Mouse (Mus musculus) MEL (cell line): Measurements from ENCODE around the gene Itgb3. TPM values are rescaled to one million over a fixed set of nuclear protein-coding genes. Genes with fewer than 3 reads are reported as not detected.

Experiments used
- DNase-seq: peaks from one replicate; pipeline ENCODE4 v3.0.0; 2011; ENCODE audit warnings: low read depth, low spot score
- H3K27ac ChIP-seq: 2 replicates; pipeline ENCODE4 v1.5.1; 2012; ENCODE audit warnings: low read depth, mild to moderate bottlenecking, control low read depth, low read length, moderate library complexity; ENCODE audit not compliant: control insufficient read depth
- H3K27me3 ChIP-seq, 2 experiments: fragments of 150-350 bp in 1 of 2; sonication (generic) in 1 of 2; 2 replicates each; pipeline ENCODE4 v1.6.1; 2012; ENCODE audit warnings: low read length in 2 of 2, mild to moderate bottlenecking in 2 of 2, improper control_type of control experiment in 1 of 2, moderate library complexity in 1 of 2; ENCODE audit not compliant: insufficient read depth in 2 of 2, control insufficient read depth in 1 of 2
- H3K36me3 ChIP-seq, 2 experiments: 2 replicates each; pipeline ENCODE4 v1.6.1; 2012 to 2014; ENCODE audit warnings: low read length in 2 of 2, improper control_type of control experiment in 1 of 2, inconsistent platforms in 1 of 2, mild to moderate bottlenecking in 1 of 2; ENCODE audit not compliant: insufficient read depth in 2 of 2, control insufficient read depth in 1 of 2
- H3K4me1 ChIP-seq, 2 experiments: fragments of 150-350 bp in 1 of 2; sonication (generic) in 1 of 2; 2 replicates each; pipeline ENCODE4 v1.6.1; 2012; ENCODE audit warnings: low read length in 2 of 2, improper control_type of control experiment in 1 of 2, mild to moderate bottlenecking in 1 of 2; ENCODE audit not compliant: insufficient read depth in 2 of 2, control insufficient read depth in 1 of 2
- H3K4me3 ChIP-seq, 2 experiments: fragments of 150-350 bp in 1 of 2; sonication (generic) in 1 of 2; 2 replicates each; pipeline ENCODE4 v1.5.1; 2012; ENCODE audit warnings: low read depth in 2 of 2, low read length in 2 of 2, mild to moderate bottlenecking in 2 of 2, moderate library complexity in 2 of 2, control low read depth in 1 of 2, improper control_type of control experiment in 1 of 2; ENCODE audit not compliant: control insufficient read depth in 1 of 2, insufficient read depth in 1 of 2
- H3K79me2 ChIP-seq: 2 replicates; pipeline ENCODE4 v1.6.1; 2012; ENCODE audit warnings: mild to moderate bottlenecking, low read length, moderate library complexity; ENCODE audit not compliant: control insufficient read depth, poor library complexity, insufficient read depth
- H3K9ac ChIP-seq: 2 replicates; pipeline ENCODE4 v1.6.1; 2012; ENCODE audit warnings: low read depth, mild to moderate bottlenecking, control low read depth, low read length, moderate library complexity; ENCODE audit not compliant: control insufficient read depth, poor library complexity, severe bottlenecking
- H3K9me3 ChIP-seq: fragments of 150-350 bp; sonication (generic); replicated peaks from 2 replicates; pipeline ENCODE4 v1.6.1; 2012; ENCODE audit warnings: mild to moderate bottlenecking, low read length, improper control_type of control experiment, moderate library complexity; ENCODE audit not compliant: insufficient read depth
- BHLHE40 ChIP-seq: IDR thresholded peaks from 2 replicates; pipeline ENCODE4 v1.6.1; 2012; ENCODE audit warnings: low read depth, mild to moderate bottlenecking, inconsistent platforms, low read length, improper control_type of control experiment, borderline replicate concordance
- CHD1 ChIP-seq: IDR thresholded peaks from 2 replicates; pipeline ENCODE4 v1.6.1; 2012; ENCODE audit warnings: low read depth, mild to moderate bottlenecking, inconsistent platforms, low read length, improper control_type of control experiment
- CHD2 ChIP-seq: IDR thresholded peaks from 2 replicates; pipeline ENCODE4 v1.6.1; 2011; ENCODE audit warnings: low read length, improper control_type of control experiment
- CTCF ChIP-seq, 3 experiments: IDR thresholded peaks in 2 of 3; conservative IDR thresholded peaks in 1 of 3; 2 replicates each; pipeline ENCODE4 v1.5.1; 2011 to 2012; ENCODE audit warnings: low read length in 3 of 3, low read depth in 2 of 3, mild to moderate bottlenecking in 2 of 3, improper control_type of control experiment in 1 of 3, inconsistent platforms in 1 of 3, mixed read lengths in 1 of 3, moderate library complexity in 1 of 3; ENCODE audit not compliant: control insufficient read depth in 1 of 3, insufficient read depth in 1 of 3, poor library complexity in 1 of 3, severe bottlenecking in 1 of 3
- ELF1 ChIP-seq: IDR thresholded peaks from 2 replicates; pipeline ENCODE4 v1.6.1; 2014; ENCODE audit warnings: low read depth, mild to moderate bottlenecking, inconsistent platforms, low read length, improper control_type of control experiment, moderate library complexity
- ETS1 ChIP-seq: IDR thresholded peaks from 2 replicates; pipeline ENCODE4 v1.6.1; 2012; ENCODE audit warnings: low read depth, mild to moderate bottlenecking, inconsistent platforms, low read length, improper control_type of control experiment, moderate library complexity
- GABPA ChIP-seq: IDR thresholded peaks from 2 replicates; pipeline ENCODE4 v1.6.1; 2012; ENCODE audit warnings: low read depth, mild to moderate bottlenecking, inconsistent platforms, low read length, improper control_type of control experiment, moderate library complexity
- HCFC1 ChIP-seq: IDR thresholded peaks from 2 replicates; pipeline ENCODE4 v1.6.1; 2012; ENCODE audit warnings: low read depth, mild to moderate bottlenecking, inconsistent platforms, low read length, improper control_type of control experiment, moderate library complexity
- JUND ChIP-seq: IDR thresholded peaks from 2 replicates; pipeline ENCODE4 v1.6.1; 2011; ENCODE audit warnings: low read depth, mild to moderate bottlenecking, improper control_type of control experiment, low read length
- KAT2A ChIP-seq: conservative IDR thresholded peaks from 2 replicates; pipeline ENCODE4 v1.6.1; 2012; ENCODE audit warnings: low read depth, low read length, improper control_type of control experiment, inconsistent platforms
- MAFK ChIP-seq: IDR thresholded peaks from 2 replicates; pipeline ENCODE4 v1.6.1; 2011; ENCODE audit warnings: low read depth, mild to moderate bottlenecking, low read length, improper control_type of control experiment, borderline replicate concordance
- MAX ChIP-seq: IDR thresholded peaks from 2 replicates; pipeline ENCODE4 v1.6.1; 2011; ENCODE audit warnings: low read length, improper control_type of control experiment
- MAZ ChIP-seq: IDR thresholded peaks from 2 replicates; pipeline ENCODE4 v1.6.1; 2012; ENCODE audit warnings: low read depth, mild to moderate bottlenecking, inconsistent platforms, low read length, improper control_type of control experiment
- MXI1 ChIP-seq: IDR thresholded peaks from 2 replicates; pipeline ENCODE4 v1.6.1; 2011; ENCODE audit warnings: mild to moderate bottlenecking, low read depth, low read length, improper control_type of control experiment
- MYC ChIP-seq: IDR thresholded peaks from 2 replicates; pipeline ENCODE4 v1.6.1; 2011; ENCODE audit warnings: low read depth, mild to moderate bottlenecking, low read length, improper control_type of control experiment, moderate library complexity
- NELFE ChIP-seq: IDR thresholded peaks from 2 replicates; pipeline ENCODE4 v1.6.1; 2011; ENCODE audit warnings: low read depth, low read length, improper control_type of control experiment
- NRF1 ChIP-seq: IDR thresholded peaks from 2 replicates; pipeline ENCODE4 v1.6.1; 2014; ENCODE audit warnings: low read depth, mild to moderate bottlenecking, inconsistent platforms, low read length, improper control_type of control experiment, moderate library complexity; ENCODE audit not compliant: poor library complexity, insufficient read depth, severe bottlenecking
- POLR2A ChIP-seq, 2 experiments: IDR thresholded peaks; 2 replicates each; pipeline ENCODE4 v1.6.1; 2011 to 2012; ENCODE audit warnings: low read length in 2 of 2, mild to moderate bottlenecking in 2 of 2, control low read depth in 1 of 2, improper control_type of control experiment in 1 of 2, low read depth in 1 of 2, moderate library complexity in 1 of 2; ENCODE audit not compliant: control insufficient read depth in 1 of 2, insufficient read depth in 1 of 2, poor library complexity in 1 of 2
- POLR2AphosphoS2 ChIP-seq: IDR thresholded peaks from 2 replicates; pipeline ENCODE4 v1.6.1; 2011; ENCODE audit warnings: low read length, improper control_type of control experiment
- POLR2AphosphoS5 ChIP-seq: IDR thresholded peaks from 2 replicates; pipeline ENCODE4 v1.6.1; 2012; ENCODE audit warnings: low read depth, borderline replicate concordance, mild to moderate bottlenecking, inconsistent platforms, low read length, moderate library complexity, mixed read lengths
- RAD21 ChIP-seq: IDR thresholded peaks from 2 replicates; pipeline ENCODE4 v1.6.1; 2011; ENCODE audit warnings: mild to moderate bottlenecking, low read depth, low read length, improper control_type of control experiment
- SIN3A ChIP-seq: IDR thresholded peaks from 2 replicates; pipeline ENCODE4 v1.6.1; 2012; ENCODE audit warnings: low read length, improper control_type of control experiment, inconsistent platforms
- SMC3 ChIP-seq: IDR thresholded peaks from 2 replicates; pipeline ENCODE4 v1.6.1; 2011; ENCODE audit warnings: low read depth, low read length, improper control_type of control experiment
- TAL1 ChIP-seq: IDR thresholded peaks from 2 replicates; pipeline ENCODE4 v1.6.1; 2012; ENCODE audit warnings: mild to moderate bottlenecking, inconsistent platforms, low read length, moderate library complexity, mixed read lengths
- TBP ChIP-seq: IDR thresholded peaks from 2 replicates; pipeline ENCODE4 v1.8.0; 2011; ENCODE audit warnings: low read depth, low read length, improper control_type of control experiment
- TCF12 ChIP-seq: IDR thresholded peaks from 2 replicates; pipeline ENCODE4 v1.6.1; 2014; ENCODE audit warnings: low read depth, mild to moderate bottlenecking, inconsistent platforms, low read length, improper control_type of control experiment, moderate library complexity
- UBTF ChIP-seq: IDR thresholded peaks from 2 replicates; pipeline ENCODE4 v1.6.1; 2012; ENCODE audit warnings: low read depth, mild to moderate bottlenecking, inconsistent platforms, low read length, improper control_type of control experiment, moderate library complexity, borderline replicate concordance; ENCODE audit not compliant: insufficient read depth
- USF1 ChIP-seq: IDR thresholded peaks from 2 replicates; pipeline ENCODE4 v1.6.1; 2014; ENCODE audit warnings: low read depth, mild to moderate bottlenecking, inconsistent platforms, low read length, improper control_type of control experiment, moderate library complexity
- USF2 ChIP-seq, 2 experiments: IDR thresholded peaks; 2 replicates each; pipeline ENCODE4 v1.6.1; 2011 to 2012; ENCODE audit warnings: improper control_type of control experiment in 2 of 2, low read length in 2 of 2, borderline replicate concordance in 1 of 2, inconsistent platforms in 1 of 2, low read depth in 1 of 2, mild to moderate bottlenecking in 1 of 2; ENCODE audit not compliant: insufficient read depth in 1 of 2
- ZC3H11A ChIP-seq: IDR thresholded peaks from 2 replicates; pipeline ENCODE4 v1.6.1; 2012; ENCODE audit warnings: low read depth, mild to moderate bottlenecking, inconsistent platforms, low read length, improper control_type of control experiment
- polyA plus RNA-seq, 2 experiments: library from polyadenylated mRNA; stranded (reverse) in 1 of 2; unstranded in 1 of 2; fragments of >175 nt in 1 of 2; fragments of >200 nt in 1 of 2; gene quantifications; 2 replicates each; pipeline versions ENCODE4 v1.2.1 to v1.2.4; 2012; ENCODE audit warnings: low replicate concordance in 2 of 2, low read depth in 1 of 2; ENCODE audit not compliant: insufficient read length in 2 of 2, insufficient read depth in 1 of 2, missing spikeins in 1 of 2
- total RNA-seq: library from RNA; depleted of rRNA; stranded (reverse); fragments of 300-350 nt; gene quantifications from 2 replicates; pipeline ENCODE4 v1.2.3, GENCODE M21; 2012

The Itgb3 gene
- total and polyA plus RNA-seq, 3 experiments, result 0.08 to 0.32 TPM; not detected in 1

GRCm38 (mm10) chr11:104614130-104614529 is 6.3 kb downstream of the Itgb3 start (continued):
- TF ChIP-seq GABPA (no peak), CHD1 (no peak), RAD21 (no peak), ZC3H11A (no peak), TAL1 (peak; percentile 28), ETS1 (peak; percentile 99), MAFK (peak; percentile 87), TBP (no peak), NRF1 (no peak), BHLHE40 (no peak; the same call in 1 of the 2 replicates), JUND (peak; percentile 70; the same call in 1 of the 2 replicates), SMC3 (no peak), POLR2AphosphoS2 (no peak), SIN3A (peak; percentile 77), ELF1 (peak; percentile 35; the same call in 1 of the 2 replicates), USF2 (IDR thresholded peaks at IDR 0.05; ENCODE audit: borderline replicate concordance in 1 of 2, insufficient read depth in 1 of 2, low read depth in 1 of 2, low read length in 2 of 2) (no peak), MAZ (no peak), CHD2 (no peak), HCFC1 (peak; percentile 44; the same call in 1 of the 2 replicates)
- TF ChIP-seq, all 39 proteins: peak for 19

- TF ChIP-seq MAX, result no peak
- no peak for TF ChIP-seq UBTF
- TF ChIP-seq SMC3, result no peak
- TF ChIP-seq BHLHE40, result no peak
- no peak for TF ChIP-seq RAD21
- no peak for TF ChIP-seq MAZ
- no peak for TF ChIP-seq MYC
- no peak for TF ChIP-seq CTCF (IDR thresholded peaks at IDR 0.05 in 2 of 3, conservative IDR thresholded peaks at IDR 0.05 in 1 of 3; ENCODE audit: control insufficient read depth in 1 of 3, insufficient read depth in 1 of 3, low read depth in 2 of 3, low read length in 3 of 3, poor library complexity in 1 of 3, severe bottlenecking in 1 of 3)
- TF ChIP-seq POLR2A (IDR thresholded peaks at IDR 0.05; ENCODE audit: control insufficient read depth in 1 of 2, insufficient read depth in 1 of 2, low read depth in 1 of 2, low read length in 2 of 2, poor library complexity in 1 of 2), result no peak
- TF ChIP-seq TCF12, result no peak
- TF ChIP-seq USF2 (IDR thresholded peaks at IDR 0.05; ENCODE audit: borderline replicate concordance in 1 of 2, insufficient read depth in 1 of 2, low read depth in 1 of 2, low read length in 2 of 2), result no peak
- no peak for TF ChIP-seq ELF1
- no peak for TF ChIP-seq CHD2
- no peak for TF ChIP-seq USF1
- TF ChIP-seq KAT2A, result no peak
- no peak for TF ChIP-seq MXI1
- no peak for TF ChIP-seq GABPA
- no peak for TF ChIP-seq NRF1
- no peak for TF ChIP-seq NELFE
- no peak for TF ChIP-seq POLR2AphosphoS5
- TF ChIP-seq, all 39 proteins: peak for 0
- peaks cover 10 to 53% of the 10 kb centered on the region in 2 experiments for H3K4me1 ChIP-seq
- H3K27me3 ChIP-seq, result no peaks in the 10 kb centered on the region
- no peak overlapping the region for H3K27ac ChIP-seq
- no peaks in the 10 kb centered on the region for H3K79me2 ChIP-seq
- no peak overlapping the region for H3K4me3 ChIP-seq
- H3K36me3 ChIP-seq, result peaks cover 0 to 42% of the 10 kb centered on the region in 2 experiments; a peak in 2 of 4 replicates
- no peak overlapping the region for H3K9ac ChIP-seq
- H3K9me3 ChIP-seq, result no peaks in the 10 kb centered on the region
- DNase-seq, result no peak
Measured at GRCm38 (mm10) chr11:104616182-104616581, 8.4 kb downstream of the Itgb3 start.
